Mouse (Mus musculus) testis, postnatal 10 days (tissue): ENCODE measurements at regions not wholly inside any gene's neighbourhood (a gene's known extent, or its start where the extent isn't known, plus 50 kb on each side); places are given as distances from the start of the nearest gene placed in this dataset.

Source experiments
- DNase-seq: peaks from one replicate; pipeline ENCODE4 v3.0.0; 2021; ENCODE audit warnings: low spot score

DNA sequence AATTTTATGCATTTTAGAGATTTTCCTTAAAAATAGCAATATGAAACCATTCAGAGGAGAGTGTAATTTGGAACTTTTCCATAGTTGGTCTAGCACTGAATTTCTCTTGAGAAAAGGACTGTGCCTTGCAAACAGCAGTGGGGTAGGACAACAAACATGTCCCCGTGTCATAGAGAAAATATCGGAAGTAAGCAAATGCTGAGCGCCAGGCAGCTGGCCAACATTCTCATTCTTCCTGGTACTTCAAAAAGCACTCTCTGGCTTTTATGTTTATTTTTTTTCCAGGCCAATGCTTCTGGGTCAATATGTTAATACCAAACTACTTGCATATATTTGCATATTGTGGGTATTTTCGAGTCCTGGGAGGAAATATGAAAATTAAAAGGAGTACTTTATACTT lies 568.5 kb downstream of the Btbd3 start:
- DNase-seq, result no peak

DNA sequence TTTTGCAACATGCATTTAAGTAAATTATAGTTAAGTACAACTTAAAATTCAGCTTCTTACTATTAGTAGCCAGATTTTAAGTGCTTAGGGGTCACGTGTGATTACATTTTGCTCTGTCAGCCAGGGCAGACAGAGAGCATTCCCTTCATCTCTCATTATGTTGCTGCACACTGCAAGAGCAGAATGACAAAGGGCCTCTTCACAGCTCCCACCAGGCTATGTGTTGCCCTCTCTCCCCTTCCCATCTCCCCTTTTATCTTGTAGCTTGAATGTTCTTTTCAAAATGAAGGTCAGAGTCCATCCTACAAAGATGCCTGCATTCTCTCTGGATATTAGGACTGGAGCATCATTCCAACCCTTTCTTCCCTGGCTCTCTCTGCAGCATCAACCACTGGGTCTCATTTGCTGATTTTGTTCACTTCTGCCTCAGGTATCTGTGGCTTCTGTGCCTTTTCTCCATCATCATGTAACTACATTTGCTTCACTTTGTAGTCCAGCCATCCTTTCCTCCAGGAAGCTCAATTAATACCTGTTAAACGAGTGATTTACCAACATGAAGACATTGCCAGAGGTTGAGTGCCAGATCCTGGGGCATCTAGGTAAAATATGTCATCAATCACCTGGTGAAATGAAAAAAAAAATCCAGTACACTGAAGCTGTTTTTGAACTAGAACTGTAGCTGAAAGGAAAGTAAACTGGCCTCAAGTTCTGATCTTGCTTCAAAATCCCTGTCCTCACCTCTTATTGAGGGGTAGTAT lies 571.6 kb downstream of the Btbd3 start:
- no peak for DNase-seq

DNA sequence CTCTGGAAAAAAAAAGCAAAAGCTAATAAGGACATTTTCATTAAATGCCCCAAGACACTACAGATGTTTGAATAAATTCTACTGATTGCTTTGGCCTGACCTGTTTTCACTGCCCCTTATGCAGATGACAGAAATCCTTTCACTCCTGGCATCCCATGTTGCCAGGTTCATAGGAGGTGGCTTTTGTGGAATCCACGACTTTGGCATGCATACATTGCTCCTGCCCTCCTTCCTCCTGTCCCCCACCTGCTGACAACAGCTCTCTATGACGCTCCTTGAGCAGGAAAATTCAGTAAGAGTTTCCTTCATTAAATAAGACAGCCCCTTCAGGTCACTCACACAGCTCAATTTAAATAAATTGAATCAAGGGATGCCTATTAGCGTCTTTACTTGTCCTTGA lies 582.5 kb downstream of the Btbd3 start:
- DNase-seq, result no peak

DNA sequence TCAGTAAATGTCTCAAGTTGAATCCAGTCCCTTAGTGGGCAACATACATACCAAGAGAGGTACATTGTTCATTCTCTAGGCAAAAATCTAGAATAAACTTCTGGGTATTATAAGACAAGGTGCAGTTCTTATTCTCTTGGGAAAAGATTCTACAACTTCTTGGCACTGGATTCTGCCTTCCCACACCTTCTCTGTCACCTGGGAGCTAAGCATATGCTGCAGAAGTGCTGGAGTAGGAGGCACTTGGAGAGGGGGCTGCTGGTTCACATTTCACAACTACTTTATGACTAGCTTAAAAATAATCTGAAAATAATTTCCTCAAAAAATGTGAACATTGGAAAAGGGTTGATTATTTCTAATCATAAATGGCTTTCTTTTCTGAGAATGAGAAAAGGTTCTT lies 602.8 kb downstream of the Btbd3 start:
- DNase-seq, result no peak

DNA sequence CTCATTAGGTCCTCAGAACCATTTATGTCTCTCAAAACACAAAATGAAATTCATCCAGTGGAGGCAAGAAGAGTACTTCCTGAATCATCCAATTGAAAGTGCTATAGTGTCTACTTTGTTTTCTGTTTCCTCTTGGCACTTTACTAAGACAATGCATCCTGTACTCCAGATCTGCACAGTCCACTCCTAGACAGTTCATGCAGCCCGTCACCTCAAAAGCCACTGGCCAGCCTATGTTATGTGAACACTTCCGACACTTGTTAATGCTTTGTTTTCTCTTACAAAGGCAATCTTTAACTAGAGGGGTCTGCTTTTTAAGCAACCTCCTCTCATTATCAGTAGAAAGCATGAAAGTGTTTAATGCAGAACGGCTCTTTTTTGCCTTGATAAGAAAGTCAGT lies 597.1 kb upstream of the Sptlc3 start:
- DNase-seq, result no peak

DNA sequence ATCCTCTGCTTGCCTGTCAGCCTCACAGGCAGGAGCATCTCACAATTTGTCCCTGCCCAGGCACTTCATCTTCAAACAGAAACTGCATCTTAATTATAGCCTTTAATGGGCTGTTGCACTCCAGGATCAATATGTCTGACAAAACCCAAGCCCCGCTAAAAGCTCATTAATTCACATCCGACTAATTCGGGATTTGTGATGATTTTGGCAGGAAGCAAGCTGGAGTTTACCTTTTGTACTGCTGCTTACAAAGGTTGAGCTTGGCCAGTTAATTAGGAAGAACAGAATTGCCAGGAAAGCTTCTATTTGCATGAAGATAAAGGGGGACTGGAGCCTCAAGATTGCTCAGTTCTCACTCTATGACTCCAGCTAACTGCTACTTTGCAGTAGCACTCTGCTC lies 596.6 kb upstream of the Sptlc3 start:
- no peak for DNase-seq

DNA sequence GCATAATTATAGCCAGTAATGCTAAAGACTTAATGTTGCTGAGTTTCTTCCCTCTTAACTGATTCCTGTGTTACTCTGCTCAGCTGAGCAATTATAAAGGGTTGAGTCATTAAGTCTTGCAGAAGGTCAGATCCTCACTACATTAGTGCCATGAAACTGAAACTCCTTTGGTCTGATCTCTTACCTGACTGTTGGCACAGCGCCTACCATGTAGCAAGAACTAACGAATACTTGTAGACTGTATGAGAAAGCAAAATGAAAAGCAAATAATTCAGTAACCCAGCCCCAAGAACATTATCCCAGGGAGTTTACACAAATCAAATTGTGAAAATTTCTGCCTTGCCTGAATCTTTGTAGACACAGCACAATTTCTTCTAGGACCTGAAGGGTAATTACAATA lies 556.5 kb upstream of the Sptlc3 start:
- DNase-seq, result no peak

DNA sequence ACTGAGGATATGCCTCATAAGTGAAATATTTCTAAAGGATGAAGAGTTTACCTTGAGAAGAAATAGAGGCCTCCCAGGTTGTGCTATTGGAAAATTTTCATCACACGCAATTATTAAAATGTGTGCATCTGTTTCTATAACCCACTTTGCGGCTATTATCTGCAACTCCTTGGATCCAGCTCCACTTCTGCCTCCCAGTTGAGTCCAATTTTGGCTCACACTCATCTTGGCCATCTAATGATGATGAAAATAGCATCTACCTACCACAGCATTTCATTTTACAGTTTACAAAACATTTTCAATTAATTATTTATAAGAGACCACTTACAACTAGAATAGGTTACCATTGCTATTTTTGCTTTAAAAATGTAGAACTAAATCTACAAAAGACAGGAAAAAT lies 554.3 kb upstream of the Sptlc3 start:
- DNase-seq, result no peak

DNA sequence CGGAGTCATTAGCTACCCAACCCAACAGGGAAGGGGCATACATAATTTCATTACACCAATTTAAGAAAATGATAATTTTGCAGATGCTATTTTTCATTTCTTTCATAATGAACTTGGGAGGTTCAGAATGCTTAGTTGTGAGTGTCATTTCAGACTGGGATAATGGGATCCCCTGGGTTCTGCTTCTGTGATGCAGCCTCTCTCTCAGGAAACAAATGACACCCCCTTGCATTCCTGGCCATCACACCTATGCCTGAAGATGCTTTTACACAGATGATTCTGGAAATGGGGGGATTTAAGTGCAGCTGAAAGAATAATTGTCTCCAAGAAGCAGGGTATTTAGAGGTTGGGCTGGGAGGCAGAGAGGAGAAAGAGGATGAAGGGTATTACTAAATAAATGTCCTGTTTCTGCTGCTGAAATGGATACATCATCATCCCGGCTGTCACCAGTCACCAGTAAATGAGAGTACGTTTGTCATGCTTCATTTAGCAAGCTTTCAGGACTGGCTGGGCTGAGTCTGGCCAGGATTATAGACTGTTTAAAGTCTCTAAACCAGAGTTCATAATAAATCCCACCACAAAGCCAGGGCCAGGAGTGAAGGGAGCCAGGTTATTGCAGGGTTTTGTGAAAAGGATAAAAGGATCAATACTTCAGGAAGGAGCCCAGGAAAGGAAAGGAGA lies 527.5 kb upstream of the Sptlc3 start:
- no peak for DNase-seq

DNA sequence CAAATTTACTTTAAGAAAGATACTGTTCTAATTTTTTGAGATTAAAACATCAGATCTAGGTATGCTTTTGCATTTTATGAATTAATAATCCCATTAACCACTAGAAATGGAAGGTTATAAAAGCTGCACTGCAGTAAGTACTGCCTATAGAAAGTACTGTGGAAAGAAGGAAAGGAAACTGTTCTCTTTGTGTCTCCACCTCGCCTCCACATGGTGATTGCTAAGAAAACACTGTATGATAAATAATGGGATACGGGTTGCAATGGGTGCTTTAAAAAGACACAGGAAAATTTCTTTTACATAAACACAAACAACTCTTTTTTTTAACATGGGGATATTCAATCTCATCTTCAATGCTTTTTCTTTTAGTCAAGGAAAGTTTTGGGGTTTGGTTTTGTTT lies 519.2 kb upstream of the Sptlc3 start:
- no peak for DNase-seq

DNA sequence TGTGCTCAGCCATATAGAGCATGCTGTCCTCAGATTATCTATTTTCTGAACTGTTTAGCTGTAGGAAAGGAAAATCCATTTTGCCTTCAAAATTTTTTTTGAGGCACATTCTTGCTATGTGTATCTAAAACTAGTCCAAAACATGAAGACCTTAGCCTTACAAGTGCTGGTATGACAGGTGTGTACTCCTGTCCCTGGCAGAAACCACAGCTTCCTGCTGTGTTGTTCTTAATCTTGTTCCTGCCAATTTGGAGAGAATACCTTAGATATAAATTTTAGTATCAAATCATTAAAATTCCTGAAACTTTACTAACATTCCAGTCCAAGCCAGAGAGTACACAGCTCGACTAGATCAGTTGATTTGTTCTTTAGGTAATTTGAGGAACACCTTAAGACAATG lies 503.7 kb upstream of the Sptlc3 start:
- DNase-seq, result no peak

DNA sequence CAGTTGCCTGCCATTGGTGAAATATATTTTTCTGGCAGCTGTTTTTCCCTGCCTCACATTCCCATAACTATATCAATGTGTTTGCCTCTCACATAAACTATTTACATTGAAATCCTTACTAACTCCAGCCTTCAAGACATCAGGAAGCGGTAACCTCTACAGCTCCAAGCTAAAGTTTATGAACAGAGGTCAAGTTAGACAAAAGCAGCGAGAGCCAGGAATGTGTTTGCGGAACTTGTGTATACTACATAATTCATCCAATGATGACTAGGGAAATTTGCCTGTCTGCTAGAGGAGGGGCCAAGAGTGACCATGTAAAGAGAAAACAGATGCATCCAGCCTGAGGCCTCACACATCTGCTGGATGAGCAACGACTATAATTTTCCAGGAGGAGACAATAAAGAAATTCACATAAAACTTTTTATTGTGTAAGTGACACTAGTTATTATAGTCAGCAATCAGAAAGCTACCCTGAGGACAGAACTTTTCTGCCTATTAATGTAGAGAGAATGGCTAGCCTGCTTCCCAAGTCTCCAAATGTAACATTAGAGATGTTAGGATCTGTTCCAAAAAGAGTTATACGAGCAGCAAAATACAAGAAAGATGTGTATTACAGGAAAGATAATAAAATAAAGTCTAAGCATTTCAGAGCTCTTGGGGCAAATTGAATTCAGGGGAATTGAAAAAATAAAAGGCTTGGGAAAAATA lies 461.5 kb upstream of the Sptlc3 start:
- no peak for DNase-seq

DNA sequence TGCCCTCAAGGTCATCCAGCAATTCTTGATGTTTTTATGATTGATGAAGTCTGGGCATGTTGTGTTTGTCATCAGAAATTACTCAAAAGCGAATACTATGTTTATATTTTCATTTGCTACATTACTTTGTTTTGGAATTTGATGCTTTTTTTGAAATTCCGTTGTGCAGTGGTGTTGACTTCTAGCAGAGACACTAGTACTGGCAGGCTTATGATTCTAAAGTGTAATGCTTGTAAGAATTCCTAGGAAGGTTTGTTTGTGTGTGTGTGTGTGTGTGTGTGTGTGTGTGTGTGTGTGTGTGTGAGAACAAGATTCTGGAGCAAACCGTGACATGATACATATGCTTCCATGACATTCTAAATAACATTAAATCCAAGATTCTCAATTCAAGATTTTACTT lies 458.9 kb upstream of the Sptlc3 start:
- no peak for DNase-seq

DNA sequence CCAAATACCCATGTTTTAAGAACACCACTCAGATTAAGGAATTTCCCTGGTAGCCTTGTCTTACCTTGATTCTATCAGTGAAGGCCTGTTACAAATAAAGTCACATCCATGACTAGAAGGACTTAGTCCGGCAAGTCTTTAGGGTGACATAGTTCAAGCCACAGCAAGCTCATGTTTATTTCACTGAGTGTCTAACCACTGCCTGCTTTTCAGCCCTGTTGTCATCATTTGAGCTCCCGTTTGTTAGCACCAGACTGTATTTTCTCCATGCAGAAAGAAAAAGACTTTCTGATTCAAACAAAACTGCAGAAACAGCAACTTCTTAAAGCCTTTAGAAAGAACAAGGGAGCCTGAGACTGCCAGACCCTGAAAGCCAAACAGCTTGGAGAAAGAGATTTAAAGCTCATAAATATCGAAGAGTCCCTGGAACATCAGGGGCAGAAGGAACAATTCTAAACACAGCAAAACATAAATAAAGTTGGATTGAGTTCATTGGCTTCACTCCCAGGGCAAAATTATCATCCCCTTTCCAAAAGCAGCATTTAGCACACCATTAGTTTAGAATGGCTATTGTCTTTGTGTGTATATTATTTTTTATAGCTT lies 451.9 kb upstream of the Sptlc3 start:
- no peak for DNase-seq

DNA sequence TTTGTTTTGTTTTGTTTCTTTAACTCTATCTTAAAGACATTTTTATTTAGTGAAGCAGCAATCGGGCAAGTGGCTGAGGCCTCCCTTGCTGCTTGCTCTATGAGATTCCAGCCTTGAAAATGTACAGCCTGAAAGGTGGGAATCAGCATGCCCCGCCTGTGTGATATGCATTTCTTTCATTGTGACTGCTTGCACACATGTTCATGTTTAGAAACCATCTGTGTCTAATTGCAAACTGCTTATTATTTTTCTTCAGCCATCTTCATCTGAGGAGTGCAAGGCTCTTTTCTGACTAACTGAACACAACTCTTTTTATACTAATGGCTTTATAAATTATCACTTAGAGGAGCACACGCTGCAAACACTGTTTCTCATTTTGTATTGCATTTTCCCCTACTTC lies 449.0 kb upstream of the Sptlc3 start:
- DNase-seq, result no peak

DNA sequence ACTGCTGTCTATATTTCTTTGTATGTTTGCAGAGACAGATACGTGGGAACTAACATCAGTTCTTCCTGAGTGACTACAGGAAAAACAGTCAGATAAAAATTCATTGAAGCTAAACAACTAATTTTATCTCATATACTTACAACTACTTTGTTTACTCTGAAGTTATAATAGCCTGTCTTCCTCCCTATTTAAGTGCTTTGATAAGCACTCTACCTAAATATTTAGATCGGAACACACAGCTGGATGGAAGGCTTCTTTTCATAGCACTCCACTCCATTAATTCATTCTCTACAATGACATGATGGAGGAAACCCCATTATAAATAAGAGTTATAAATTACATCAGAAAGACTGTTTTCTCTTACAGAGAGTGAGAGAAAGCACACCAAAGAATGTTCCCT lies 438.5 kb upstream of the Sptlc3 start:
- DNase-seq, result no peak

DNA sequence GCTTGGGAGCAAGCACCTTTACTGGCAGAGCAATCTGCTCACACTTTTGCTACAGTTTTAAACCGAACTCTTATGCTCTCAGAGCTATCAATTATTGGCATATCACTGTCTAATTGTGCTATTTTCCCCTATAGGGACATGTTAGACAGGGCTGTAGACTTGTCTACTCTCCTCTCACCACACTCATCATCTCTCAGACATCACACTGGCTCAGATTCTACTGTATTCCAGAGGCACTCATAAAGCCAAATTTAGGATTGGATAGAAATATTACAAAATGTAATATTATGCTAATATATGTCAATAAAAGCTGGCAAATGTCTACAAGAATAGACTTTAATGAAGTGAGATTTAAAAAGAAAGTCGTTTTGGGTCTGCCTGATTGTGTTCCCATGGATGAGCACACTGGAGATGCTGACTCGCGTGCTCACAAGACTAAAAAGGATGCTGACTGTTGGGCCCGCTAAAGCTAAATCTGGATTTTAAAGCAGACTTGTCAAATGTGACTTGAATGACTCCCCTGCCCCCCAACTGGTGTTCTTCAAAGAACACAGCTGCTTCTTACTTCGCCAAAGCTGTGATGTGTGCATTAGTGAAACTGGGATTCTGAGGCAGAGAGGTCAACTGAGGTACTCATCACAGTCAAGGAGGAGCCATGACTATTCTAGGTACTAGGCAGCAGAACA lies 424.3 kb upstream of the Sptlc3 start:
- DNase-seq, result no peak

DNA sequence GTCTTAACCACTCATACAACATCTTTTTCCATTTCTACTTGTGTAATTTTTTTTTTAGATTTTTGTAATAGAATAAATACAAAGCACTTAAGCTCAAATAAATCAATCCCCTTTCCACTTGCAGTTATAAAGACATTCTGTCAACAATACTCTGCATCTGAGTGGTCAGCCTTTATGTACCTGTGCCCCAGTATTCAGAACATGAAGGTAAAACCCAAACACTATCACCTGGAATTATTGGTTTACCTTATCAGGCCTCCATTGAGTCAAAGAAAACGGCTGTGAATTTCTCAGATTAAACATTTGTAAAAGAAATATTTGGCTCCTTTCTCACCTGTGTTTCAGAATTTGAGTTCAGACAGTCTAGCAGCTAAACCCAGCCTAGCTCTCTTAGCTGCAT lies 422.0 kb upstream of the Sptlc3 start:
- DNase-seq, result no peak

DNA sequence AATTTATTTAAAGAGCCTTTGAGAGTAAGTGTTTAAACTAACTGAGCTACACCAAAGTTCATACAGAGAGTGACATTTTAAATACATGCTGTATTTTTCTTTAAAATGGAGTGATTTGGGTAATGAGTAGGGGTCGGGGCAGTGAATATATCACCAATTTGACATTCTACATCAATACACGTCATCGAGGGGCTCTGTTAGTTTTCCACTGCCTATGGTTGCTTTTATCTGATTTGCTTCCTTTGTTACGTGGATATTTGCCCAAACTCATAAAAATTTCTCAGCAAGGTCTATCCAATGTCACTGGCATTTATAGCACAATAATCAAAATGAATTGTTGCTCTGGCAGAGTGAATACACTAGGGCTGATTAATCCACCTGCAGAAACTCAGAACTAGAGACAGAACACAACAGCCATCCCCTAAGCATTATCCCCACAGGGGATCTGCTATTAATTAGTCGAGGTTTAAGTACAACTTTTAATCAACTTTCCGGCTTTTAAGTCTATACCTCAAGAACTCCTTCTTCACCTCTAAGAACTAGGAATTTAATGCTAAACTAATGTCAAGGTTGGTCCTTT lies 400.1 kb upstream of the Sptlc3 start:
- no peak for DNase-seq

DNA sequence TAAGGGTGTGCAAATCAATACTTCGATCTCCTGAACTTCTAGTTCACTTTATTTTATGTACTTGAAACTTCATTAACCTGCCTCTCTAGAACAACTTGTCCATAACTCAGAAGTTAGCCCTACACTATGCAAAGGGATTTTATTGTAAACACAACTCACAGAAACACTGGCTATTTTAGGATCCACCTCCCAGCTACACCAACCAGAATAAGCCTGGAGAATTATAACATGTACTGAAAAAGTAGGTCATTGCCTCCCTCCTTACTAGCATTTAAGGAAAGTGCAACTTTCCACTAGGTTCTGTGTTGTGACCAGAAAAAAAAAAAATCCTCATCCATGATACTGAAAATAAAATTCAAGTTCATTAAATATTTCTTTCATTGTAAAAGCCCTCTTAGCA lies 382.0 kb upstream of the Sptlc3 start:
- DNase-seq, result no peak

DNA sequence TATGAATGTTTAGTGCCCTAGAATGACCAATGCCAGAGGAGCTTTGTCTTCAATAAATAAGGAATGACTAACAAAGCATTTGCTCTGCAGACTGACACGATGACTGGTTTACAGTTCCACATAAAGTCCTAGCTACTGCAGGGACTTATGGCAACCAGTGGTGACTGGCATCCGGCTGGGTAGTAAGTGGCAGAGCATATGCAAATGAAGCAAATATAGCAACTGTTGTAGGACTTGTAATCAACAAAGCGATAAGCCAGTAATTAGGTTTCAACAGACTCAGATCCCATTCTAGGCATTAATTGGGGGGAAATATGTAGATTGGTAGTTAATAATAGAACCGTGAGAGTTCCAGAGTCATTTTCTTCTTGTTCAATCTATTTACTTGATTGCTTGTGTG lies 379.2 kb upstream of the Sptlc3 start:
- DNase-seq, result no peak

DNA sequence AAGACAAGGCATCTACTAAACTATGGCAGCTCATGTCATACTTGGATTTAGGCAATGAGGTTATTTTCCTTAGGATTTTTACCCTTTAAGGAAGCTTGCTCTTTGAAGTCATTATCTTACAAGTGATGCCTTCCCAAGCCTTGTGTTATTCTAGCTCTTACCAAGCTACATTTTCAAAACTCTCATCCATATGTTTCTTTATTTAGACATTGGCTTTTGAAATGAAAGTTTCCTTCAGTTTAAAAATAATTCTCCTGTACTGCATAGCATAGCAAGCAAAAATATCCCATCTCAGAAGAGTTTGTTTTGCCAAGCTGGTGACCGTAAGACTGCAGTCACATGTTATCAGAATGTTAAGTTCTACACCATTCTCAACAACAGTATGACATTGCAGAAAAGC lies 372.8 kb upstream of the Sptlc3 start:
- no peak for DNase-seq
